Mouse (Mus musculus): ENCODE measurements around the gene Vmn1r223. TPM values are rescaled to one million over a fixed set of nuclear protein-coding genes. Genes with fewer than 3 reads are reported as not detected.
"Not testable (repeated sequence)": the region's sequence is repeated elsewhere in the genome, so short reads cannot be mapped to it uniquely, and the experiment has no call there.

Vmn1r223 gene
- polyA plus RNA-seq (2014; fragmentation: Nextera tagmentation; extraction: Ambion mirVana): not detected in 2 replicates

DNA sequence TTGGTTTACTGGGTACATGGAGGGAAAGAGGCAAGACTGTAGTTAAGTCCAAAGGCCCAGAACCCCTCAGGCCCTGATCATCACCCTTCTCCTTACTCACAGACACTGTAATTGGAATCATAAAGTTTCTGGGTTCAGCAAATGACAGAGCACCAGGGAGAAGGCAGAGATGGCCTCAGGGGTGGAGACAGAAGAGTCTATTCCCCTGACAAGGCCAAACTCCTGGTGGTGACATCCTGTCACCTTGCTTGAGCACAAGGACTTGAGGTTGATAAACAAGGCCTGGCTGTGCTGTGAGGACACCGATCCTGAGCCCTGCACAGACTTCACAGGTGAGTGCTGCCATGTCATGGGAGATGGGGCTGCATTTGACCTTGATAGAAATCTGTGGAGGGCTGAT, at the start of gene Vmn1r223:
Gene Vmn1r223 (plus strand): TSS at position 301 of the 400 bp plus-strand sequence.
- H3K9ac ChIP-seq (replicated peaks; ENCODE audit: low read length); DNase-seq (ENCODE audit: low spot score); H3K36me3 ChIP-seq (replicated peaks; ENCODE audit: control insufficient read depth, insufficient read depth, low read depth, low read length); H3K27ac ChIP-seq (replicated peaks; ENCODE audit: low read depth, low read length); H3K4me3 ChIP-seq (ENCODE audit: low read depth, low read length); ATAC-seq (replicated peaks; ENCODE audit: insufficient number of reproducible peaks, low FRiP score, low TSS enrichment, low read depth); H3K4me1 ChIP-seq (ENCODE audit: control insufficient read depth, insufficient read depth, low read length); H3K9me3 ChIP-seq (replicated peaks; ENCODE audit: control insufficient read depth, low read length); H3K27me3 ChIP-seq (ENCODE audit: control insufficient read depth, insufficient read depth, low read length); H3K4me2 ChIP-seq (ENCODE audit: low read depth, low read length): not testable (repeated sequence)
- WGBS: 100% methylated on average over 1 of the region's 1 CpGs

DNA sequence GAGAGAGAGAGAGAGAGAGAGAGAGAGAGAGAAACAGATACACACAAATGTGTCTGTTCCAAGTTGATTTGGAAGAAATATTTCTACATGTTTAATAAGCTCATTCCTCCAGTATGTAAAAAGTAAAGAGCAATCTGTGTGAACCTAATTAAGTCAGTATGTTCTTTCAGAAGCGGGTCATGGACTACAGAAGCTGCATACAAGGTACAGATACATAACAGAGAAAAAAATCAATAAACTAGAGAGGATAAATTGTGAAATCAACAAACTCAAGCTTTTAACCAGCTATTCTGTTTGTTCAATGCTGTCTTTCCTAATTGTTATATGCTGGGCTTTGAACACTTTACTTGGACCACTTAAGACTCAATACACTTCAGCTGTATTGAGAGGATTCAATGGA, 43.0 kb upstream of the Vmn1r223 start:
- DNase-seq (ENCODE audit: low spot score); H3K4me3 ChIP-seq (ENCODE audit: low read depth, low read length); H3K27ac ChIP-seq (replicated peaks; ENCODE audit: low read depth, low read length); H3K4me1 ChIP-seq (ENCODE audit: control insufficient read depth, insufficient read depth, low read length); H3K27me3 ChIP-seq (ENCODE audit: control insufficient read depth, insufficient read depth, low read length); ATAC-seq (replicated peaks; ENCODE audit: insufficient number of reproducible peaks, low FRiP score, low TSS enrichment, low read depth); H3K4me2 ChIP-seq (ENCODE audit: low read depth, low read length); H3K9ac ChIP-seq (replicated peaks; ENCODE audit: low read length); H3K9me3 ChIP-seq (replicated peaks; ENCODE audit: control insufficient read depth, low read length); H3K36me3 ChIP-seq (replicated peaks; ENCODE audit: control insufficient read depth, insufficient read depth, low read depth, low read length): not testable (repeated sequence)
- WGBS: 82% methylated on average over 1 of the region's 1 CpGs

DNA sequence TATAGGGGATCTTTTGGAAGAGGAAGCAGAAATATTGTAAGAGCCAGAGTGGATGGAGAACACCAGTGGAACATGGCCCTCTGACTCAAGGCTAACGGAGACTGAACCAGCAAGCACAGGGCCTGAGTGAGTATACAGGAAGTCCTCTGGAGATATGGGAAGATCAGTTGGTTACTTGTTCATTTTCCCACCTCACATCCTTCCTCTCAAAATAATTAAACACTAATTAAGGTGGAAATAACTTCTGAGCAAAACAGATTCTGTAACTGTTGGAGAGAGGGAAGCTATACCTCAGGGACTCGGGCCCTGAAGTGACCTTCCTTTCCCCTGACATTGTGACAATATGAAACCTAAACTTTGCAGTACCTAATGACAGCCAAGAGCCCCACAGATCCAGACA, 33.1 kb upstream of the Vmn1r223 start, which contains the start of gene Vmn1r221:
Gene Vmn1r221 (plus strand): TSS at position 301 of the 400 bp plus-strand sequence.
- not testable (repeated sequence) for DNase-seq (ENCODE audit: low spot score); H3K27me3 ChIP-seq (ENCODE audit: control insufficient read depth, insufficient read depth, low read length); ATAC-seq (replicated peaks; ENCODE audit: insufficient number of reproducible peaks, low FRiP score, low TSS enrichment, low read depth); H3K4me2 ChIP-seq (ENCODE audit: low read depth, low read length); H3K4me1 ChIP-seq (ENCODE audit: control insufficient read depth, insufficient read depth, low read length); H3K4me3 ChIP-seq (ENCODE audit: low read depth, low read length); H3K9ac ChIP-seq (replicated peaks; ENCODE audit: low read length); H3K36me3 ChIP-seq (replicated peaks; ENCODE audit: control insufficient read depth, insufficient read depth, low read depth, low read length); H3K9me3 ChIP-seq (replicated peaks; ENCODE audit: control insufficient read depth, low read length); H3K27ac ChIP-seq (replicated peaks; ENCODE audit: low read depth, low read length)
- 96% methylated on average over 2 of the region's 2 CpGs for WGBS

DNA sequence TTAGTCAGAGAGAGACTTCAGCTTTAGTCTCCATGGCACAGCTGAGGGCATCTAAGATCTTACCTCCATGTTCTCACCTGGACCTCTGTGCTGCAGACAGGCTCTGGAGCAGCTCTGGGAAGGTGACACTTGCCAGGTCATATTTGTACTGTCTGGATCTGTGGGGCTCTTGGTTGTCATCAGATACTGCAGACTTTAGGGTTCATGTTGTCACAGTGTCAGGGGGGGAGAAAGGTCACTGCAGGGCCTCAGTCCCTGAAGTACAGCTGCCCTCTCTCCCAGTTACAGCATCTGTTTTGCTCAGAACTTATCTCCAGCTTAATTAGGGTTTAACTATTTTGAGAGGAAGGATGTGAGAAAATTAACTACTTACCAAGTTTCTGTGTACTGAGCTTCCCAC, 11.1 kb upstream of the Vmn1r223 start, which contains the start of gene Vmn1r222:
Gene Vmn1r222 (minus strand): TSS at position 101 of the 400 bp plus-strand sequence.
- not testable (repeated sequence) for H3K27ac ChIP-seq (replicated peaks; ENCODE audit: low read depth, low read length); H3K4me1 ChIP-seq (ENCODE audit: control insufficient read depth, insufficient read depth, low read length); H3K27me3 ChIP-seq (ENCODE audit: control insufficient read depth, insufficient read depth, low read length); DNase-seq (ENCODE audit: low spot score); H3K9me3 ChIP-seq (replicated peaks; ENCODE audit: control insufficient read depth, low read length); ATAC-seq (replicated peaks; ENCODE audit: insufficient number of reproducible peaks, low FRiP score, low TSS enrichment, low read depth); H3K4me3 ChIP-seq (ENCODE audit: low read depth, low read length); H3K9ac ChIP-seq (replicated peaks; ENCODE audit: low read length); H3K4me2 ChIP-seq (ENCODE audit: low read depth, low read length); H3K36me3 ChIP-seq (replicated peaks; ENCODE audit: control insufficient read depth, insufficient read depth, low read depth, low read length)

DNA sequence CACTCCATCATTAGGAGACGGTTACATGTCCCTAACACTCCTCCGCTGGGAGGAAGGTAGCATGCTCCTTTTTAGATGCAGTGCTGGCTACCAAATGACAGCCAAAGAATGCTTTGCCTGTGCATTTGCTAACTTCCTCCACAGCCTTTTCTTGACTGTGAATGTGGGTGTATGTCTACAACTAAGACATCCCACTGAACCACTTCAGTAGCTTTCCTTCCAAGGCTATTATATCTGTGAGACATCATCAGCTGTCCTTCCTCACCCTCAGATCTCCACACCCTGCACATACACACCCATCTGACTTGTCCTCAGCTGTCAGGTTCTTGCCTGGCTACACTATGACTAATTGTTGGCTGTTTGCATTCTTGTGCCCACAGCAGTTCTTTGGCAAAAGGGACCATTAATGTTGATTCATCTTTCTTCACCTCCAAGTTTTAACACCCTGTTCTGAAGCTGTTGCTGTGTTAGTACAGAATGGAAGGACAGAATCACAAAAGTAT, 11.7 kb downstream of the Vmn1r223 start:
- ATAC-seq (replicated peaks; ENCODE audit: insufficient number of reproducible peaks, low FRiP score, low TSS enrichment, low read depth): no peak

DNA sequence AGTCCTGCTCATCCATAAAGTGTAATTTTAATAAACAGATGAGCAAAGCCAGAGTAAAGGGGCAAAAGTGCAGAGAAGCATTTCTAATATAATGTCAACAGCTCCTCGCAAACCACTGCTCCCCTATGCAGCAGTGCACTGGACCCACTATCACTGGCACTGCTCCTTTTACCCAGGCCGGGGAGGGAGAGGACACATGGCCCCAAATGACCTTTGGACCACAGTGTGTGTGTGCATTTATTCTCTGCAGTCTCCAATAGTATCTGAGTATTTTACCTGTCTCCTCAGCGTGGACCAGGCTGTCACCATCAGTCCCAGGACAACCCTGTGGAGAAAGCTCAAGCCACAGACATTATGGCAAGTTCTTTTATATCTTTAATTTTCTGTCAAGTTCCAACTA, 21.7 kb downstream of the Vmn1r223 start:
- not testable (repeated sequence) for H3K4me3 ChIP-seq (ENCODE audit: low read depth, low read length); H3K9me3 ChIP-seq (replicated peaks; ENCODE audit: control insufficient read depth, low read length); H3K4me2 ChIP-seq (ENCODE audit: low read depth, low read length); H3K27ac ChIP-seq (replicated peaks; ENCODE audit: low read depth, low read length); H3K9ac ChIP-seq (replicated peaks; ENCODE audit: low read length); ATAC-seq (replicated peaks; ENCODE audit: insufficient number of reproducible peaks, low FRiP score, low TSS enrichment, low read depth); DNase-seq (ENCODE audit: low spot score); H3K36me3 ChIP-seq (replicated peaks; ENCODE audit: control insufficient read depth, insufficient read depth, low read depth, low read length); H3K27me3 ChIP-seq (ENCODE audit: control insufficient read depth, insufficient read depth, low read length); H3K4me1 ChIP-seq (ENCODE audit: control insufficient read depth, insufficient read depth, low read length)
- 81% methylated on average over 3 of the region's 3 CpGs for WGBS

More for the DNA sequence above, 11.7 kb downstream of the Vmn1r223 start:
- no peak overlapping the region for H3K27ac ChIP-seq (replicated peaks; ENCODE audit: low read depth, low read length)
- no peaks in the 10 kb centered on the region for H3K4me1 ChIP-seq (ENCODE audit: control insufficient read depth, insufficient read depth, low read length)
- WGBS: 86% methylated on average over 2 of the region's 2 CpGs
- no peak overlapping the region for H3K4me3 ChIP-seq (ENCODE audit: low read depth, low read length)
- H3K4me2 ChIP-seq (ENCODE audit: low read depth, low read length): no peak overlapping the region
- H3K27me3 ChIP-seq (ENCODE audit: control insufficient read depth, insufficient read depth, low read length): no peaks in the 10 kb centered on the region
- no peak for DNase-seq (ENCODE audit: low spot score)
- H3K9me3 ChIP-seq (replicated peaks; ENCODE audit: control insufficient read depth, low read length): no peaks in the 10 kb centered on the region
- H3K36me3 ChIP-seq (replicated peaks; ENCODE audit: control insufficient read depth, insufficient read depth, low read depth, low read length): no peaks in the 10 kb centered on the region
- H3K9ac ChIP-seq (replicated peaks; ENCODE audit: low read length): no peak overlapping the region

DNA sequence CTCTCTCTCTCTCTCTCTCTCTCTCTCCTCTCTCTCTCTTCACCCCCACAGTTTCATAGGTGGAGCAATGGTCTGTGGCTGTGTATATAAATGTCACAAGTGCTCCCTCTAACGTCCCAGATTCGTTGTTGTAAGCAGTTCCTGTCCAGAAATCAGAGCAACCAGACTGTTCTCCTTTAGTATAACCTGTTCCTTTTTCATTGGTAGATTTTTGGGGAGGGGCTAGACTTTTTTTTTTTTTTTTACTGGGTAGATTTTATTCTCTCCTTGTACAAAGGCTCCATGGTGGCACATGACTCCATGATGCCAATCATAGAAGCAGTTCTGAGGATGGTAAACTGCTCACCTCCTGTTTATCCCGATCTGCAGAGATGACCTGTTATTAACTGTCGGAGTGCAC, 22.2 kb downstream of the Vmn1r223 start:
- not testable (repeated sequence) for H3K4me2 ChIP-seq (ENCODE audit: low read depth, low read length); ATAC-seq (replicated peaks; ENCODE audit: insufficient number of reproducible peaks, low FRiP score, low TSS enrichment, low read depth); H3K9me3 ChIP-seq (replicated peaks; ENCODE audit: control insufficient read depth, low read length); H3K27me3 ChIP-seq (ENCODE audit: control insufficient read depth, insufficient read depth, low read length); H3K27ac ChIP-seq (replicated peaks; ENCODE audit: low read depth, low read length); H3K9ac ChIP-seq (replicated peaks; ENCODE audit: low read length); H3K4me1 ChIP-seq (ENCODE audit: control insufficient read depth, insufficient read depth, low read length); H3K36me3 ChIP-seq (replicated peaks; ENCODE audit: control insufficient read depth, insufficient read depth, low read depth, low read length); H3K4me3 ChIP-seq (ENCODE audit: low read depth, low read length)
- 41% methylated on average over 4 of the region's 4 CpGs for WGBS
- peak; percentile 46 for DNase-seq (ENCODE audit: low spot score)

DNA sequence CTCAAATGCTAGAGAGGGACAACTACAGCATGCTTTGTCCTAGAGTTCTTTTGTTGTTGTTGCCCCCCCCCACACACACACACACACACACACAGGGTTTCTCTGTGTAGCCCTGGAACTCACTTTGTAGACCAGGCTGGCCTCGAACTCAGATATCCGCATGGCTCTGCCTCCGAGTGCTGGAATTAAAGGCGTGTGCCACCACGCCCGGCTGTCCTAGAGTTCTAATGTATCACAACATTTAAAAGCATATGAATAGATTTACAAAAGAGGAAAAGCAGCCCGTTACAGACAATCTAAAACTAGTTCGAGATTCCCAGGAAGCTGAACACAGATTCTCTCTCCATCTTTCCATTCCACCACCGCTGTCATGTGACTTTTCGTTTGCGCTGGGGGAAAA, 22.7 kb downstream of the Vmn1r223 start:
- ATAC-seq (replicated peaks; ENCODE audit: insufficient number of reproducible peaks, low FRiP score, low TSS enrichment, low read depth): no peak
- DNase-seq (ENCODE audit: low spot score): peak; percentile 11
- H3K4me2 ChIP-seq (ENCODE audit: low read depth, low read length): no peak overlapping the region
- no peak overlapping the region for H3K27ac ChIP-seq (replicated peaks; ENCODE audit: low read depth, low read length)
- H3K9ac ChIP-seq (replicated peaks; ENCODE audit: low read length): no peak overlapping the region
- H3K9me3 ChIP-seq (replicated peaks; ENCODE audit: control insufficient read depth, low read length): no peaks in the 10 kb centered on the region
- H3K4me3 ChIP-seq (ENCODE audit: low read depth, low read length): peak overlapping the region; percentile 28; the same call in 1 of the 2 replicates
- no peaks in the 10 kb centered on the region; the same call in 1 of the 2 replicates for H3K4me1 ChIP-seq (ENCODE audit: control insufficient read depth, insufficient read depth, low read length)
- H3K36me3 ChIP-seq (replicated peaks; ENCODE audit: control insufficient read depth, insufficient read depth, low read depth, low read length): no peaks in the 10 kb centered on the region
- H3K27me3 ChIP-seq (ENCODE audit: control insufficient read depth, insufficient read depth, low read length): no peaks in the 10 kb centered on the region
- WGBS: 14% methylated on average over 11 of the region's 11 CpGs

All from embryonic facial prominence, embryonic 11.5 days (tissue).